Mouse (Mus musculus) midbrain, embryonic 12.5 days (tissue): ENCODE results near the gene Nsa2. TPM values are rescaled to one million over a fixed set of nuclear protein-coding genes. Genes with fewer than 3 reads are reported as not detected.
"Not testable (repeated sequence)": the region's sequence is repeated elsewhere in the genome, so short reads cannot be mapped to it uniquely, and the experiment has no call there.

Experiments used
- ATAC-seq: fragments of 200-750 bp; cut with Nextera tagmentation; 2 replicates; pipeline ENCODE4 v1.8.0; 2017; ENCODE audit warnings: low read depth, moderate TSS enrichment, moderate library complexity; ENCODE audit not compliant: low FRiP score
- H3K27ac ChIP-seq: fragments of 300-500 bp; sonication (generic); replicated peaks from 2 replicates; pipeline ENCODE4 v1.5.1; 2016; ENCODE audit warnings: mild to moderate bottlenecking
- H3K27me3 ChIP-seq: fragments of 300-500 bp; sonication (generic); 2 replicates; pipeline ENCODE4 v1.6.1; 2016; ENCODE audit warnings: mild to moderate bottlenecking
- H3K36me3 ChIP-seq: fragments of 300-500 bp; sonication (generic); 2 replicates; pipeline ENCODE4 v1.6.1; 2016
- H3K4me1 ChIP-seq: fragments of 300-500 bp; sonication (generic); 2 replicates; pipeline ENCODE4 v1.6.1; 2016
- H3K4me2 ChIP-seq: fragments of 300-500 bp; sonication (generic); replicated peaks from 2 replicates; pipeline ENCODE4 v1.6.1; 2016; ENCODE audit warnings: mild to moderate bottlenecking, moderate library complexity
- H3K4me3 ChIP-seq: fragments of 300-500 bp; sonication (generic); 2 replicates; pipeline ENCODE4 v1.5.1; 2016; ENCODE audit warnings: mild to moderate bottlenecking
- H3K9ac ChIP-seq: fragments of 300-500 bp; sonication (generic); replicated peaks from 2 replicates; pipeline ENCODE4 v1.6.1; 2016; ENCODE audit warnings: mild to moderate bottlenecking, moderate library complexity
- H3K9me3 ChIP-seq: fragments of 300-500 bp; sonication (generic); 2 replicates; pipeline ENCODE4 v1.6.1; 2016; ENCODE audit warnings: mild to moderate bottlenecking
- WGBS: fragments of 180-500 bp; shearing (Covaris S2); methylation state at CpG from one replicate; pipeline ENCODE4 v1.1.7; 2016; 5-methylcytosine and 5-hydroxymethylcytosine counted together
- polyA plus RNA-seq: library from polyadenylated mRNA; unstranded; fragments of >200 nt; fragmentation: Nextera tagmentation; extraction: Ambion mirVana; gene quantifications from 2 replicates; pipeline ENCODE4 v1.2.1, GENCODE M21; 2016

Gene Nsa2
- polyA plus RNA-seq, 1 experiment from 2014 or later = 48.9 TPM

DNA sequence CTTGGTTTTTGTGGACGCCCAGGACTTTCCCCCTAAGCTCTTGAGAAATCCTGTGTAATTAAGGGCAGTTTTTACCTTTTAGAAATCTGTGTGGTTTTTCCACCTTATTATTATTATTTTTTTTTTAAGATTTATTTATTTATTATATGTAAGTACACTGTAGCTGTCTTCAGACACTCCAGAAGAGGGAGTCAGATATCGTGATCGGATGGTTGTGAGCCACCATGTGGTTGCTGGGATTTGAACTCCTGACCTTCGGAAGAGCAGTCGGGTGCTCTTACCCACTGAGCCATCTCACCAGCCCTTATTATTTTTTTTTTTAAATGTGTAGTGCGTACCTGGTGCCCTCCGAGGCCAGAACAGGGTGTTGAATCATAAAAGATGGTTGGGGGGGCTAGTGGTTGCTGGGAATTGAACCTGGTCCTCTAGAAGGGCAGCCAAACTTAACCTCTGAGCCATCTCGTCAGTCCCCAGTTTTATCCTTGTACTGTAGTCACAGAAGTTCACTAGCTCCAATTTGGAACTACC, 731 bp upstream of the Nsa2 start:
- WGBS = 34% methylated on average over 8 of the region's 8 CpGs
- not testable (repeated sequence) for ATAC-seq, H3K4me1 ChIP-seq, H3K9me3 ChIP-seq, H3K27me3 ChIP-seq
- Histone ChIP-seq H3K4me3 (peak overlapping the region; percentile 89), H3K36me3 (peaks cover 32% of the 10 kb centered on the region), H3K9ac (peak overlapping the region; percentile 89), H3K4me2 (peak overlapping the region; percentile 75), H3K27ac (peak overlapping the region; percentile 87; the same call in 1 of the 2 replicates)

DNA sequence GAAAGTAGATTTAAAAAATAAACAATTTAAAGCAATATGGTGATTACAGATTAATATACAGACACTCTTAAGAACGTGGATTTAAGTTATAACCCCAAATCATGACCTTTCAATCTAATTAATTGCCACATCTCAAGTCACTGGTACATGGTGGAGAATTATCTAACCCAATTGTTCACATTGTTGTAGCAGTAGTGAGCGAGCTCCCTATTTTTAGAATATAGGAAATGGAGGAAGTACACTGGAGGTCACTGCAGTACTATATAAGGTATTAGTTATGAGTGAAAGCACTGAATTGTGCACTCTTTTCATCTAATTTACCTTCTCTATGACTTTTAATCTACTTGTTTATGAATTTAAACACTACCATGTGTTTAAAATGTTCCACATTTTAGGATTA, 7.3 kb downstream of the Nsa2 start:
- H3K9me3 ChIP-seq, H3K27me3 ChIP-seq, H3K4me2 ChIP-seq, H3K4me1 ChIP-seq, H3K27ac ChIP-seq, ATAC-seq, H3K9ac ChIP-seq, H3K4me3 ChIP-seq: not testable (repeated sequence)
- no CpG with 5 or more reads among the region's 2 CpGs for WGBS
- H3K36me3 ChIP-seq = peaks cover 37% of the 10 kb centered on the region

DNA sequence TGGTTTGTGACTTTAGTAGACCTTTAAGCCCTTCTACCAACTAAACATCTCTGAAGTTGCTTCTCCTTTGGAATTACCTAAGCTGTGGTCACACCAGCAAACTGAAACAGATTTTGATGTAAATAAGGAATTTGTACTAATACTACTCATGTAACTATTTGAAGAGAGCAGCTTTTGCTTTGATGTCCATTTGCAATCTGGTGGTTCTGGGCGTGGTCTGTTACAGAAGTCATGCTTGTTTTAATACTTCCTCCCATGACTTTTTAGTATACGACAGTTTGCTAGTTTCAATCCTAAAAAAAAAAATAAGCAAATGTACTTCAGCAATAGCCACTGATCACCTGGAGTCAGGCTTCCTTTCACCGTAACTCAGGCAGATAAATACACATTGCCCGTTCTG, 8.1 kb downstream of the Nsa2 start:
- not testable (repeated sequence) for H3K27ac ChIP-seq, H3K27me3 ChIP-seq, H3K4me1 ChIP-seq, H3K9me3 ChIP-seq, H3K4me2 ChIP-seq, H3K9ac ChIP-seq, ATAC-seq, H3K4me3 ChIP-seq
- WGBS = 98% methylated on average over 4 of the region's 4 CpGs
- H3K36me3 ChIP-seq = peaks cover 30% of the 10 kb centered on the region

DNA sequence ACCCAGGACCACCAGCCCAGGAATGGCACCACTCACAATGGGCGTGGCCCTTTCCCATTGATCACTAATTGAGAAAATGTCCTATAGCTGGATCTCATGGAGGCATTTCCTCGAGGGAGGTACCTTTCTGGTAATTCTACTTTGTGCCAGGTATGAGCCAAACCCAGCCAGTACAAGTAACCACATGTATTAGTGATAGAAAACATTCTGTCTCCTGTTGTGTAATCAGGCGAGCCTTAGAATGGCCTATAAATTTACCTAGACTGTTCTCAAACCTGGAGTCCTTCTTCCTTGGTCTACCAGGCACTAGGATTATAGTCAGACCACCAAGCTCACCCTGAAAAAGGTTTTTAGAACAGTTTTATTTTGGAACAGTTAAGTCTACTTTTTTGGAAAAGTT, 16.4 kb downstream of the Nsa2 start:
- no peaks in the 10 kb centered on the region for H3K27me3 ChIP-seq

DNA sequence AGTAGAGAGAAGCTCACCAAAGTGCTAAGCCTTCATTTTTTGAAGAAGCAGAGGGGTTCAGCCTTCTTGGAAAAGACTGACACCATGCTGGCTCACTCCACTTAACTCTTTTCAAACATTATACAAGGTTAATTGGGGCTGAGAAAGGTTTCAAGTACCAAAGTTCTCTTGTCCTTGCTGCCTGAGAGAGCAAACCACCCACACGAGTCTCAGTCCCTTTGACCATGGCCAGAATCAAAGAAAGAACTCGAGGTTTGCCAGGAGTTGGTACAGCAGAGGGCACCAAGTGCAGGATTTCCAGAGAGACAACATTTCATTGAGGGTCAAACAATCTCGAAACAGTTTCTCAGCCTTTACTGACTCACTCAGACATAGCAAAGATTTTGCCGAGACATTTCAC, 28.7 kb downstream of the Nsa2 start:
- no peak for ATAC-seq
- Histone ChIP-seq H3K4me3 (no peak overlapping the region), H3K27ac (no peak overlapping the region), H3K27me3 (no peaks in the 10 kb centered on the region), H3K4me1 (no peaks in the 10 kb centered on the region), H3K9me3 (no peaks in the 10 kb centered on the region), H3K4me2 (no peak overlapping the region), H3K36me3 (peaks cover 15% of the 10 kb centered on the region), H3K9ac (no peak overlapping the region)
- 80% methylated on average over 4 of the region's 4 CpGs for WGBS

More for the DNA sequence above, 16.4 kb downstream of the Nsa2 start:
- WGBS = 82% methylated on average over 3 of the region's 3 CpGs
- ATAC-seq = no peak
- Histone ChIP-seq H3K36me3 (peaks cover 16% of the 10 kb centered on the region), H3K27ac (no peak overlapping the region), H3K9me3 (no peaks in the 10 kb centered on the region), H3K9ac (no peak overlapping the region), H3K4me2 (no peak overlapping the region), H3K4me3 (no peak overlapping the region), H3K4me1 (no peaks in the 10 kb centered on the region)

DNA sequence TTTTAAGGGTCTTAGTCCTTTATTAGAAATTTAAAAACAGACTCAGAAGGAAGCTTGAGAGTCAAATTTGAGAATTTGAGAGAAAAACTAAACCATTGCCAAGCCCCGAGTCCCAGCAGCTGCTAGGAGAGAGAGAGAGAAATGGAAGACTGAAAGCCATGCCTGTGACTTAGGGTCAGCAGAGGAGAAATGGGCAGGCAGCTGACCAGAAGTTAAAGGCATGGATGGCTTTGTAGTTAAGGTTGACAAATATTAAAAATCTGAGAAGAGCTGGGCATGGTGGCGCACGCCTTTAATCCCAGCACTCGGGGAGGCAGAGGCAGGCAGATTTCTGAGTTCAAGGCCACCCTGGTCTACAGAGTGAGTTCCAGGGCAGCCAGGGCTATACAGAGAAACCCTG, 30.0 kb downstream of the Nsa2 start:
- not testable (repeated sequence) for H3K27me3 ChIP-seq, H3K4me2 ChIP-seq, H3K4me1 ChIP-seq, H3K27ac ChIP-seq, ATAC-seq, H3K9me3 ChIP-seq, H3K4me3 ChIP-seq, H3K9ac ChIP-seq
- 94% methylated on average over 4 of the region's 4 CpGs for WGBS
- H3K36me3 ChIP-seq = peaks cover 11% of the 10 kb centered on the region

DNA sequence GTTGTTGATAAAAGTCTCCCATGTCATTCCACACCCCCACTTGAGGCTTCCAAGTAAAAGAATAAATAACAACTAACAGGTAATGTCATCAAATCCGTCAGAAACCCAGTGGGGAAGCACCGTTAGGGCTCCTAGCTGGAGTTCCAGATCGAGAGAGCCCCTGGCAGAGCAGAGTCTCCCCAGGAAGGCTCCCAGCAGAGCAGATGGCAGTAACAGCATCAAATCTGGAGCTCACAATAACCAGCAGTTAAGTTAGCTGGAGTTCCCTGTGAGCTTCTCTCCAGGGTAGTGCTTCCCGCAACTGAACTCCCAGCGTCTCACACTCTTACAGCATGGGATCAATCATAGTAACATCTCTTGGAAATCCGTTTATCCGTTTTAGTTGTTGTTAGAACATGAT, 32.7 kb downstream of the Nsa2 start:
- WGBS = 72% methylated on average over 7 of the region's 7 CpGs
- no peak overlapping the region for H3K27ac ChIP-seq
- H3K9ac ChIP-seq = no peak overlapping the region
- peaks cover 2% of the 10 kb centered on the region for H3K36me3 ChIP-seq
- H3K4me3 ChIP-seq = no peak overlapping the region
- H3K4me1 ChIP-seq = no peaks in the 10 kb centered on the region
- no peaks in the 10 kb centered on the region for H3K27me3 ChIP-seq
- no peak for ATAC-seq
- no peak overlapping the region for H3K4me2 ChIP-seq
- H3K9me3 ChIP-seq = no peaks in the 10 kb centered on the region

DNA sequence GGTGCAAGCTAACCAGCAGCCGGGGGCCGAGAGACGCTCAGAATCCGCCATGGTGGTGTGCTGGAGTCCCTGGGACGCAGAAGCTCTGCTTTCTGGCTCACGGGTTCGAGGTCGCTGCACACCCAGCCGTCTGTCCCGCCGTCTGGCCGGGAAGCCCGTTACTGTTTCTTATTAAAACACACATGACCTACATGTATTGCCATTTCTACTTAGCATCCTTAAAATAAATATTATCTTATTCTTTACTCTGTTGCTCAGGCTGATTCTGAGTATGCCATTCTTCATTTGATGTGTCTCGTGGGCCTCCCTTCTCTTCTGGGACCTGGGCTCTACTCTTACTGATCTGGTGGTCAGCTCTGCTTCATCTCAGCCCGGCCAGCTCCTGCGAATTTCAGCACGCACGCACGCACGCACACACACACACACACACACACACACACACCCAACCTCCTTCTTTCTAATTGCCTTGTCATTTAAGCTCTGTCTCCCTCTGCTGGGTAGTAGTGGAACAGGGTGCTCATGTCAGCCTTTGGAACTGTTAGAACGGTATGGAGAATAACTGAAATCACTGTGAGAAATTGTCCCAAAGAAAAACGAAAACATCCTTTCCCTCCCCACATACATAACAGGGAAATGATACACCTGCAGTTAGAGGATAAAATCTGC, 38.4 kb downstream of the Nsa2 start, which contains the start of gene Gm6169:
Gene Gm6169 (minus strand): TSS at position 51 of the 666 bp plus-strand sequence.
- Histone ChIP-seq H3K27me3 (no peaks in the 10 kb centered on the region), H3K9me3 (no peaks in the 10 kb centered on the region), H3K4me1 (no peaks in the 10 kb centered on the region), H3K4me2 (no peak within 1 kb of the TSS), H3K4me3 (no peak within 1 kb of the TSS), H3K9ac (no peak within 1 kb of the TSS), H3K27ac (no peak within 1 kb of the TSS), H3K36me3 (no peaks in the 10 kb centered on the region)
- 78% methylated on average over 22 of the region's 22 CpGs for WGBS
- no peak for ATAC-seq

DNA sequence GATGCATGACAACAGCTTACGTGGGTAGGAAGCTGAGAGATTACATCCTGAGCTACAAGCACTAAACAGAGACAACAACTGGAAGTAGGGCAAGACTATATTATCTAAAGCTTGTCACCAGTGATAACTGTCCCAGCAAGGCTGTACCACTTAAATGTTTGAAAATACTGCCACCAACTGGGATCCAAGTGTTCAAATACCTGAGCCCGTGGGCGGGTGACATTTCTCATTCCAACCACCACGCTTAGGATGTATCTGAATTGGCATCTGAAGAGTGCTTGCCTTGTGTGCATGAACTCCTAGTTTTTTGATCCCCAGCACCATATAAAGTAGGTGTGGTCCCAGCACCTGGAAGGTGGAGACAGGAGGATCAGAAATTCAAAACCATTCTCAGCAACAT, 42.0 kb downstream of the Nsa2 start:
- ATAC-seq = no peak
- Histone ChIP-seq H3K36me3 (no peaks in the 10 kb centered on the region), H3K27me3 (no peaks in the 10 kb centered on the region), H3K27ac (no peak overlapping the region), H3K9ac (no peak overlapping the region), H3K4me3 (no peak overlapping the region), H3K9me3 (no peaks in the 10 kb centered on the region), H3K4me2 (no peak overlapping the region), H3K4me1 (no peaks in the 10 kb centered on the region)
- WGBS = 90% methylated on average over 4 of the region's 4 CpGs

DNA sequence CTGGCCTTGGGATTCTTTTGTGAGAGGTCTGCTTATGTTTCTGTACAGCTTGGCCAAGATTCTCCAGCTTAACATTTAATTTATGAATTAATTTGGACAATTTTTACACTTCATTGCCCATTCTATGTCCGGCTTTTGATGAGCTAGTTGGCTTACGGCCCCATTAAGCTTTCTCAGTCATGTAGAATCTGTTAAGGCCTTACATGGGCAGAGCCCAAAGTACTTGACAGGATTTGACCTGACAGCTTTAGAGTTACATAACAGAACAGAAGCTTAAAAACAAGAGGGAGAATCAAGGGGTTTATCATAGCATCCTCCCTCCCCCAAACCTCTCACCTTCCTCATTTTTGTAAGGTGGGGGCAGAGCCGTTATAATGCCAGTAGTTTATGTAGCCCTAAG, 49.6 kb downstream of the Nsa2 start:
- H3K4me3 ChIP-seq = no peak overlapping the region
- no peak for ATAC-seq
- H3K27ac ChIP-seq = no peak overlapping the region
- H3K4me1 ChIP-seq = peaks cover 3% of the 10 kb centered on the region; the same call in 1 of the 2 replicates
- no peaks in the 10 kb centered on the region for H3K36me3 ChIP-seq
- 54% methylated on average over 3 of the region's 3 CpGs for WGBS
- H3K27me3 ChIP-seq = no peaks in the 10 kb centered on the region
- H3K9me3 ChIP-seq = no peaks in the 10 kb centered on the region
- H3K4me2 ChIP-seq = no peak overlapping the region
- H3K9ac ChIP-seq = no peak overlapping the region

DNA sequence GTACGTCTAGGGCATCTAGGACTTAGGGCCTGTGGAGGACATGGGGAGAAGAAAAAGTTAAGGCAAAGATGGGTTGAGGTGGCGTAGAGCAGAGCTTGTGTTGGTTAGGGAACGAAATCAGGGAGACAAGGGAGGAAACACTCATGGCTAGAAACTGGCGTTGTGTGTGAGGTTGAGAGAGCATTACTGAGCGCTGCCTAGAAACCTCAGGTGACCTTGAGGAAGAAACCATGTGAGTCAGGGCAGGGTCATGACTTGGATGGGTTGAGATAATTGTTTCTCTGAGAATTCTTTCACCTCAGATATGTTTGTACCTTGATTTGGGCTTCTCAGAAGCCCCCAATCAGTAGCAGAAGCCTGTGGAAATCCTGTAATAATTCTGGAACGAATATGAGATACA, 50.3 kb downstream of the Nsa2 start:
- WGBS = 91% methylated on average over 6 of the region's 6 CpGs
- no peaks in the 10 kb centered on the region for H3K36me3 ChIP-seq
- H3K9ac ChIP-seq = no peak overlapping the region
- H3K27ac ChIP-seq = no peak overlapping the region
- no peaks in the 10 kb centered on the region for H3K9me3 ChIP-seq
- ATAC-seq = no peak
- no peak overlapping the region for H3K4me3 ChIP-seq
- peaks cover 3% of the 10 kb centered on the region; the same call in 1 of the 2 replicates for H3K4me1 ChIP-seq
- H3K27me3 ChIP-seq = no peaks in the 10 kb centered on the region
- H3K4me2 ChIP-seq = no peak overlapping the region

DNA sequence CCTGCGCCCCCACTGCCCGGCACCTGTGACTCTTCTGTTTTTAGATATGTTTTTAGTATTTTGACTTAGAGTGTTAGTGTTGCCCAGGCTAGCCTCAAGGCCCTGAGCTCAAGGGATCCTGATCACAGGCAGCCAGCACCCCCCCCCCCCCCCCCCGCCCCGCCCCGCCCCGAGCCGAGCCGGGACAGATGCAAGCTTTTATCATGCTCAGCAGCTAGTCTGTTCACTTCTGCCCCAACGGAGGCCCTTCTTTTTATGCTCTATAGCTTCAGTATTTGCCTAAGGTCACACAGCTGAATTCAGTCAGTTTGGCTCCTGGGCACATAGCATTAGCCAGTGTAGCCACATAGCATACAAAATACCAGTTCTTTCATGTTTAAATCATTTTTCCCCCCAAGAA, 51.4 kb downstream of the Nsa2 start:
- ATAC-seq = no peak
- Histone ChIP-seq H3K36me3 (no peaks in the 10 kb centered on the region), H3K27ac (no peak overlapping the region), H3K4me3 (no peak overlapping the region), H3K9ac (no peak overlapping the region), H3K27me3 (no peaks in the 10 kb centered on the region), H3K4me2 (no peak overlapping the region), H3K4me1 (peaks cover 3% of the 10 kb centered on the region; the same call in 1 of the 2 replicates), H3K9me3 (no peaks in the 10 kb centered on the region)
- WGBS = 64% methylated on average over 4 of the region's 9 CpGs

DNA sequence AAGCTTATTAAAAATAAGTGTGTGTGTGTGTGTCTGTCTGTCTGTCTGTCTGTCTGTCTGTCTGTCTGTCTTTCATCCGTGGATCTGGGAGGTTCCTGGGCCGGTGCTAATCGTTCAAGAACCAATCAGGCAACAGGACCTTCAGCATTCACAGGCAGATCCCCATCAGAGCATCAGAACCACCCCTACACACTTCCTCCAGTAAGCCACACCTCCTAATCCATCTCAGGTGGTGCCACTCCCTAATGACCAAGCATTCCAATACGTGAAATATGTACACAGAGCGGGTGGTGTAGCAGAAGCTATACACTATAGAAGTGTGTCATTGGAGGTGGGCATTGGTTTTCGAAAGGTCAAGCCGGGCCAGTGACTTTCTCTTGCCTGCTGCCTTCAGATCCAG, 55.3 kb downstream of the Nsa2 start:
- no peak for ATAC-seq
- no peaks in the 10 kb centered on the region for H3K9me3 ChIP-seq
- peaks cover 3% of the 10 kb centered on the region; the same call in 1 of the 2 replicates for H3K4me1 ChIP-seq
- H3K36me3 ChIP-seq = no peaks in the 10 kb centered on the region
- no peak overlapping the region for H3K27ac ChIP-seq
- WGBS = 96% methylated on average over 7 of the region's 7 CpGs
- no peak overlapping the region for H3K4me3 ChIP-seq
- no peak overlapping the region for H3K4me2 ChIP-seq
- H3K27me3 ChIP-seq = no peaks in the 10 kb centered on the region
- no peak overlapping the region for H3K9ac ChIP-seq
